Mouse (Mus musculus) liver, postnatal 0 days (tissue): ENCODE results near the gene Tmod2. TPM values are rescaled to one million over a fixed set of nuclear protein-coding genes. Genes with fewer than 3 reads are reported as not detected.

Experiments used
- ATAC-seq: fragments of 200-750 bp; cut with Nextera tagmentation; 2 replicates; pipeline ENCODE4 v1.8.0; 2017; ENCODE audit warnings: mild to moderate bottlenecking, moderate library complexity
- DNase-seq: peaks from one replicate; pipeline ENCODE4 v3.0.0-alpha.2; 2016
- H3K27ac ChIP-seq: fragments of 300-500 bp; sonication (generic); 2 replicates; pipeline ENCODE4 v1.5.1; 2014; ENCODE audit warnings: antibody characterized with exemption, moderate library complexity, mild to moderate bottlenecking, low read depth
- H3K27me3 ChIP-seq: fragments of 300-500 bp; sonication (generic); 2 replicates; pipeline ENCODE4 v1.6.1; 2014; ENCODE audit warnings: low read length, control low read depth, mixed read lengths; ENCODE audit not compliant: insufficient read depth
- H3K36me3 ChIP-seq: fragments of 300-500 bp; sonication (generic); replicated peaks from 2 replicates; pipeline ENCODE4 v1.6.1; 2014; ENCODE audit warnings: mild to moderate bottlenecking, control low read depth, low read length, moderate library complexity, mixed read lengths; ENCODE audit not compliant: insufficient read depth
- H3K4me1 ChIP-seq: fragments of 300-500 bp; sonication (generic); 2 replicates; pipeline ENCODE4 v1.6.1; 2014; ENCODE audit warnings: antibody characterized with exemption, mild to moderate bottlenecking, control low read depth; ENCODE audit not compliant: insufficient read depth
- H3K4me2 ChIP-seq: fragments of 300-500 bp; sonication (generic); 2 replicates; pipeline ENCODE4 v1.6.1; 2014; ENCODE audit warnings: low read depth, mild to moderate bottlenecking, low read length, moderate library complexity, mixed read lengths
- H3K4me3 ChIP-seq: fragments of 300-500 bp; sonication (generic); 2 replicates; pipeline ENCODE4 v1.5.1; 2014; ENCODE audit warnings: low read depth, low read length
- H3K9ac ChIP-seq: fragments of 300-500 bp; sonication (generic); replicated peaks from 2 replicates; pipeline ENCODE4 v1.6.1; 2014; ENCODE audit warnings: mild to moderate bottlenecking, moderate library complexity
- H3K9me3 ChIP-seq: fragments of 300-500 bp; sonication (generic); 2 replicates; pipeline ENCODE4 v1.6.1; 2016; ENCODE audit warnings: mild to moderate bottlenecking, control low read depth, low read length, mixed read lengths
- CTCF ChIP-seq: sonication (generic); IDR thresholded peaks from 2 replicates; pipeline ENCODE4 v1.5.1; 2016; ENCODE audit warnings: antibody characterized with exemption, low read depth
- EP300 ChIP-seq: IDR thresholded peaks from 2 replicates; pipeline ENCODE4 v1.6.1; 2016; ENCODE audit warnings: antibody characterized with exemption, low read depth, mild to moderate bottlenecking
- WGBS: fragments of 180-500 bp; shearing (Covaris S2); extraction: QIAGEN DNeasy Blood & Tissue Kit; methylation state at CpG from one replicate; pipeline ENCODE4 v1.1.7; 2014; ENCODE audit not compliant: insufficient replicate concordance; 5-methylcytosine and 5-hydroxymethylcytosine counted together
- polyA plus RNA-seq: library from polyadenylated mRNA; unstranded; fragments of >200 nt; fragmentation: Nextera tagmentation; extraction: Ambion mirVana; gene quantifications from 2 replicates; pipeline ENCODE4 v1.2.1, GENCODE M21; 2015

Tmod2 gene
- polyA plus RNA-seq, 1 experiment from 2014 or later, result 0.25 TPM

DNA sequence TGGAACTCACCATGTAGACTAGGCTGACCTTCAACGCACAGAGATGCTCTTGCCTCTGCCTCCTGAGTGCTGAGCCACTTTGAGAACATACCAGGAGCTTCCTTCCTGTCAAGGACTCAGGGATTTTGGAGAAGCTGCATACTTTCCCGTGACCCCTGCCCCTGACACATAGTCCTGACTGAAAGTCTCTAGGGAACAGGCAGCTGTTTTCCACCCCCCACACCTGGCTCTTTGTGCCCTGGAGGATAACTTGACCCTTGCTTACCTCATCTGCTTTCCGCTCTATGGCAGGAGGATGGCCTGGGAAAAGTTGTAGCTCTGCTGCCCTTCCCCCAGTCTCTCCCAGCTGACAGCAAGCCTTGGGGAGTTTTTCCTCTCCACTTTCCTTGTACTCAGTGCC is 93.4 kb downstream of the Tmod2 start:
- H3K9me3 ChIP-seq, result no peaks in the 10 kb centered on the region
- no peaks in the 10 kb centered on the region for H3K27me3 ChIP-seq
- WGBS, result 76% methylated on average over 3 of the region's 3 CpGs
- no peak overlapping the region for H3K9ac ChIP-seq
- TF ChIP-seq EP300 (no peak), CTCF (no peak)
- ATAC-seq (no peak), DNase-seq (no peak)
- no peak overlapping the region for H3K4me3 ChIP-seq
- H3K4me1 ChIP-seq, result no peaks in the 10 kb centered on the region
- H3K27ac ChIP-seq, result no peak overlapping the region
- no peak overlapping the region for H3K4me2 ChIP-seq
- peaks cover 21% of the 10 kb centered on the region for H3K36me3 ChIP-seq

Other genes with a start within 250 kb of the Tmod2 start
- gene Mapk6, start 201.3 kb downstream of the Tmod2 start, polyA plus RNA-seq, result 17.2 and 18.4 TPM in 2 replicates
- gene Leo1, start 169.8 kb downstream of the Tmod2 start, polyA plus RNA-seq, result 10.5 and 11.3 TPM in 2 replicates
- gene Tmod3, start 51.7 kb downstream of the Tmod2 start, polyA plus RNA-seq, result 24.9 and 30.6 TPM in 2 replicates
- 3.9 TPM in 2 replicates for gene Lysmd2, start 14.4 kb upstream of the Tmod2 start, polyA plus RNA-seq
- not detected in 2 replicates for gene Scg3, start 72.7 kb upstream of the Tmod2 start, polyA plus RNA-seq
- 2.4 and 3.0 TPM in 2 replicates for gene Bmp5, start 164.0 kb upstream of the Tmod2 start, polyA plus RNA-seq